Mouse (Mus musculus) megakaryocyte progenitor cell, adult 5-6 weeks (primary cell): Measurements from ENCODE around the gene Adgrf5. TPM values are rescaled to one million over a fixed set of nuclear protein-coding genes. Genes with fewer than 3 reads are reported as not detected.

ENCODE experiments used
- ATAC-seq: replicated peaks from 2 replicates; pipeline ENCODE4 v1.8.0; 2016; ENCODE audit warnings: mild to moderate bottlenecking, moderate TSS enrichment, inconsistent platforms; ENCODE audit not compliant: poor library complexity
- total RNA-seq, 2 experiments: library from RNA; stranded (forward) in 1 of 2; stranded (reverse) in 1 of 2; fragments of 157-497, 149-512 nt in 1 of 2; fragments of 200-1000 nt in 1 of 2; gene quantifications; 2 replicates each; pipeline versions ENCODE4 v1.2.3 to v1.2.4; 2015 to 2017

Adgrf5 gene
- total RNA-seq, 2 experiments from 2014 or later, result 0.05 TPM; not detected in 1

DNA sequence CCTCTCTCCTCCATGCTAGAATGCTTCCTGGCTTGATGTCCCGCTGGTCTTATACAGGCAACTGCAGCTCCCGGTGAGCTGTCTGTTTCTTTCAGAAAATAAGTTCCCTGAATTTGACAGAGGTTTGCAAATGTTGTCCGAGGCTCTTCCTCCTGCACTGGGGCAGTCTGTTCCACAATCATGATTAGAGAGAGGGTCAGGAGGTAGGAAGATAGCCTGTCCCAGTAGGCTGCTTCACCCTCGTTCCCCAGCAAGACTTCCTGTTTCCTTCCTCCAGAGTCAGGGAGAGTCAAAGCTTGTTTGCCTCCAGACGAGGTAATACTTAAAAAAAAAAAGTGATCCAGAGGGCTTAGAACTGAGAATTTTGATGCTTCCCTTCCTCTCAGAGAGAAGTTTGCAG, 16.3 kb downstream of the Adgrf5 start:
- ATAC-seq, result peak; percentile 39

DNA sequence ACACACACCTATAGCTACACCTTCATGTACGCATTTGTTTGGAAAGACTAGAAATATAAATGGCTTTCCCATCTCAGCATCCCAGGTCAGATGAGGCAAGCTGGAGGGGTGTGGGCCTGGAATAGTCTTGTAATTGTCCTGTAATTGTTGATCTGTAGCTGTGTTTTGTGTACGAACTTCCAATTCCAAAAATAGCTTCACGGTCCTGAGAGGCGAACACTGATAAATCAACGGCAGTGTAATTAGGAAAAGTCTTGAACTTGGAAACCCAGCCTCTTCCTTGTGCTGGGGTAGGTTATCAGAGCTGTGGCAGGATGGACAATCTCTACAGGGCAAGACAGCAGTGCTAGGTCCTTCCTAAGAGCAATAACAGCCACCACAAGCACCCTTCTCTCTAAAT, 18.5 kb downstream of the Adgrf5 start:
- ATAC-seq, result no peak

DNA sequence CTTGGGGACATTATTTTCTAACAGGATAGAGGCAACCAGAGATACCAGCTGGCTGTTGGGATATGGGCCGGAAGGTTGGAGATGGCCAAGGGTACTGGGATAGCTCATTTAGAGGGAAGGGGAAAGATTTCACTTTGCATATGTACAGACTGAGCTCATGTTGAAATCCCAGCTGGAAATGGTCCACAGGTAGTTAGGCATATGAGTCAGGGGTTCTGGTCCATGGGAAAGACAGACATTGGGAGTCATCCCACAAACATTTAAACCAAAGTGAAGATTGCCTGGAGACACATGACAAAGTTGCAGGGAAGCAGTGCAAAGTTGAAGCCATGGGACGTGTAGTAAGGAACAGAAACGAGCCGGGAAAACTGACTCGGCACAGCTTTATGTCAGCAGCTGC, 26.1 kb downstream of the Adgrf5 start:
- ATAC-seq, result no peak

DNA sequence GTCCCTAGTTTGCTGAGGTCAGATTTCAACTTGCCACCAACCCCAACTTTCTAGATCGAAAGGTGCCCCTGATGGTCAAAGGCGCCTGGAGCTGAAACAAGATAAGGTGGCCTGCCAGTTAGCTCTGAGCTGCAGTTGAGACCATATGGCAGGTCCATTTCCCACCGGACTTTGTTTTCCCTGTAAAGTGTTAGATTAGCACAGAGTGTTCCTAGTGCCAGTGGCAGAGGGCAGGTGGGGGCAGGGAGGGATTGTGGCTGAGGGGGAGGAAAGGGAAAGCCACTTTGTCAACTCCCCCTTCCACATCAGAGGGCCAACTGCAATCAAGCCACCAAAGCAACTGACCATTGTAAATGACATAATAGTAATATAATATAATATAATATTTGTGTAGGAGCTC, 26.9 kb downstream of the Adgrf5 start:
- ATAC-seq, result no peak

DNA sequence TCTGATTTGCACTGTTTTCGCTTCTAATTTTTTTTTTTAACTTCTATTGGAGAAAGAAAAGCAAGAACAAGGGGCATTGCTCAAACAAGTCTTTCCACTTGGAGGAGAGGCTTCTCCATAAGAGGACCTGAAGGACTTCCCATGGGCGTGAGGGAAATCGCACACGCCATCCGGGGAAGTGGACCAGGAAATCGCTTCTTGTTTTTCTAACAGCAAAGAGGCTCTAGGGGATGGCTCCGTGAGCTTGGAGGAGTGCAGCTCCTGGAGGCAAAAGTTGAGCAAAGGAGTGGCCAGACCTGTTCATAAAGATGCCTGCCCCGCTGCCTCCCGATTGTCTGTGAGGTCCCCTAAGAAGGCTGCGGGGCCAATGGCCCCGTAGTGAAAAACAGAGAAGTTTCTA, 29.0 kb downstream of the Adgrf5 start:
- ATAC-seq, result no peak

DNA sequence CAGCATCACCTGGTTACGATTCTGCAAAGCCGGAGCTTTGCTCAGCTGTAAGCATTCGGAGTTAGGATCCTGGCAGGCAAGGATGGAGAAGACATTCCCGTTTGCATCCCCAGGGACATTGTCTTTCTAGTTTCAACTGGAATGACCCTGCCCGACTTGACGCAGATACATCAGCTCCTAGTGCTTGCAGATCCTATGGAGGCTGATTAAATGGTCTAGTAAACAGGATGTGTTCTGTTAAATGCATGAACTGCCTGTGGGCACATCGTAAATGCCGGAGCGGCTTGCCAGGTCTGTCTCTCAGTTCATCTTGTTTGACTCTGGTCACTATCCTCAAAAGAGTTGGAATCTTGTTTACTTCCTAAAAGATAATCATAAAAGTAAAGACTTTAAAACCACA, 31.9 kb downstream of the Adgrf5 start:
- ATAC-seq, result no peak

DNA sequence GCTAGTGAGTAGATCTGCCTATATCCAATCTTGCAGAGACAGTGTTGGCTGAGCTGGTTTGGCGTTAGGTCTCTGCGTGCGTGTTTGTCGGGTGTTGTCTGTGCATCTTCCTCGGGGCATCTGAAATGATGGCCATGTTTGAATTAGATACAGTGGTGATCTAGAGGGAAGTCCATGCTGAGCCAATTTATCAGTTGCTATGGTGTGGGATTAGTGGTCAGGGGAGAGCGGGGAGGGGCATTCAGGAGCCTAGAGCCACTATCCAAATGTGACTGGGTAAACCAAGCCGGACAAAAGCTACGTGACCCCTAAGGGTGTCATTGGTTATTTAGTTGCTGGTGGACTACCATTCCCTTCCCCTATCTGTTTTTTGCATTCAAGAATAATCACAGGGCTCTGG, 33.4 kb downstream of the Adgrf5 start:
- no peak for ATAC-seq

DNA sequence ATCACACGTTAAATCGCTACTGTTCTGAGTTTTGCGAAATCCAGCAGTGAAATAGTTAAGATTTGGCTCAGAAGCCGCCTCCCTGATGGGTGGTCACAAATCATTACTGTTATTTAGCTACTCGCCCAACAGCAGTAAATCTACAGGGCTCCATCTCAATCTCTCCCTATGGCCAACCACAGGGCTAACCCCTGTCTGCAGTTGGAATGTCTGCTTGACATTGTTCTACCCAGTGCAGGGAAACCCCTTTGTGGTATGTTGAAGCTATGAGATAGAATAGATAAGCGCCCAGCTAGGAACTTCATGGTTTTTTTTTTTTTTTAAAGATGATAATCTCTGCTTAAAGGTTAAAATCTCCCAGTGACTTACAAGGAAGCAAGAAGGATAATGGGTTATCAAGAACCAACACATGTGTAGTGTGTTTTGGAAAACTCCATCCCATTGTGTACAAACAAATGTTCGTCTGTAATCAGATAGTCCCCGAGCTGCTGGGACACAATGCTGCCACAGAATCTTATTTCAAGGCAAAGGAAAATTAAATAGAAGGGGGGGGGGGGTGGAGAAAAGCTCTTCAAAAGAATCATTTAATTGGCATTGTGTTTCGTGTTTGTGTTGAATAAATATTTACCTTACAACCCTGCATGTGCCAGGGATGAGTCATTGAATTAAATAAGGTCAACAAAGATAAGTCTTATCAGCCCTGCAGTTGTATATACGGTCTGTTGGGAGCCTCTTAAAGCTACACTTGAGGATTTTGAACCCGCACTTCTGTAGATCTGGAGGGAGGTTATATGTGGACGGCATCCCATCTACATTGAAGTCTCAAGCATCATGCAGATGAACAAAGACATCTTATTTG, 35.4 kb downstream of the Adgrf5 start:
- peak; percentile 80 for ATAC-seq

DNA sequence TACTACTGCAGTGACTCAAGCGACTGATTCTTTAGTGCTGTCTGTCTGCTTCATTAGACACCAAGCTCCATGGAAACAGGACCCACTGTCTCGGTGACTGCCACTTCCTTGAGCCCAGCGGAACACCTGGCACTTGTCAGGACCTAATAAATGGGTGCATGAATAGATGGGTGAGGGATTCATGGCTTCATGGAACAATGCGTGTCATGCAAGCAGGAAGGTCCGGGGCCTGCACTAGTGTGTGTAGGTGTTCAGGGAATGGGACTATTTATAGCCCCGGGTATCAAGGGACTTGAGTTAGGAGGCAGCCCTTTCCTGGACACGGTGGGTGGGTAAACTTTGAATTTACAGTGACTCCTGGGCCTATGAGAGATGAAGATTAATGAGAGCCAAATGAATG, 38.4 kb downstream of the Adgrf5 start:
- no peak for ATAC-seq

DNA sequence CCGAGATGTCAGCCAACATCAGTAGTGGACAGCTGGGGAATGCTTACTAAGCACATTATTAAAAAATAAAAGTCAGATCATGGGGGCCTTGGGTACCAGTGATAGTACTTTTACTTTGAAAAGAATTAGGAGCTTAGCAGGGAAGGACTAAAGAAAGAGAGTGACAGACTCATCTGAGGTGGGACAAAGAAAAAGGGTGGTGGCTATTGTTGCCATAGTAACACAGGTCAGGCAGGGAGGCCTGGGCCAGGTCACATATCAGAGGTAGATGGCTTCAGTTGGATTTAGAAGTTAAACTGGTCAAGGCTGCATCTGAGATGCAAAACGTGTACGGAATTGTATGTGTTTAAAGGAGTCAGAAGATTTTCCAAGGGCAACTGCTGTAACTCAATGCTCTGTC, 38.9 kb downstream of the Adgrf5 start:
- ATAC-seq, result no peak

DNA sequence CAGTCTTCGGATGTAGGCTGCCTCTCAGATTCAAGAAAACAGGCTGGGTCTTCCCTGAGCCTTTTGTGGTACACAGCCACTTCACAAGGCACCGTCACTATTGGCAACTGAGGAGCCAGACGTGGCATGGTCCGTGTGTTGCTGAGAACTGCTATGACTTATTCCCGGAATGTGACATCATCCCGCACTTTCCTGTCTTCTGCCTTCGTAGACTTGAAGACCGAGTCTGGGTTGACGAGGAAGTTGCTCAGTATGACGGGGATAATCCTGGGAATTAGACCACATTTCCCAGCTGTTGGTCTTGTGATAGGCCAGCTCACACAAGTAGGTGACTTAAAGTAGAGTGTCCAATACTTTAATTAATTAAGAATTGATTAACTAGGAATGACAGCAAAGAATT, 40.2 kb downstream of the Adgrf5 start:
- ATAC-seq, result no peak

DNA sequence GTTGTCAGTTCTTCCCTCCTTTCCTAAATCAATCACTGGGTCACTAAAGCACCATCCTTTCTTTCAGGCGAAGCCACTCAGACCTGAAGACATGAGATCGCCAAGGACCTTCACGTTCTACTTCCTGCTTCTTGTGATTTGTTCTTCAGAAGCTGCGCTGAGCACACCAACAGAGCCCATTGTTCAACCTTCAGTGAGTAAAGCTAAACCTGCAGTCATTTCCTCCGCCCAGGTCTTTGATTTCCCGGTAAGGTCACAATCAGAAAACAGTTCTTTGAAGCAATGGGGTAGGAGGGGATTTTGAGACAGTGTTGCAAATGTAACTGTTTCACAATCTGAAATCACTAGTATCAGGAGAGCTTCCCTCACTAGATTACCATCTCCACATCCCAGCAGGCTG, 43.6 kb downstream of the Adgrf5 start:
- no peak for ATAC-seq

DNA sequence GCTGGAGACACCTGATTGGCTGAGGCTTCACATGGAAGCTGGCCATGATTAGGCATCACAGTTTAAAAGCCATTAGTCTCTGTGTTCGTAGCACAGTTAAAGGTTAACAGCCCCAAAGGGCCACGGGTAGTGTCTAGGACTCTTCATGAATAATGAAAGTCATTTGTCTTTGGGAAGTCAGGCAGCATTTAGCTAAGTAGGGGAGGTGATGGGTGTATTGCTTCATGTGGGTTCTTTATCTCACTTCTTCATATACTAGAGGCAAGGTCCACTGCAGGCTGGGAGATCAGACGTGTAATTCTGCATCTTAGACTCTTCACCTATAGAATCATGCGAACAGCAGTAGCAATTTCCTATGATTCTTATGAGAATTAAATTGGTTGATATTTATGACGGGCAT, 44.2 kb downstream of the Adgrf5 start:
- no peak for ATAC-seq

DNA sequence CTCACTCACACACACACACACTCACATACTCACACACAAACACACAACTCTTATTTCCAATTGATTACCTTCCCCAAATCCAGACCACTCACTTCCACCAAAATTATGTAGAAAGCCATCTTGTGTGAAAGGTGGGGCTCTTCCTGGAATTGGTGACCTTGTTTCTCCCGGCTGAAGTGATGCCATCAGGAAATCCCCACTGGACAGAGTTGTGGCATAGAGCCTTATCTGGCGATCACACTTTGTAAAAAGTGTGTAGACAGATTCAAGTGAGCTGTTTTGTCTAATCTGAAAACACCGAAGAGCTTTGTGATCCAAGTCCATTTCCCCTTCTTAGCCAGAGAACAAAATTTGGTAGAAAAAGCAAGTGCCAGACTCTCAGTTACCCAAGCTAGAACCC, 46.1 kb downstream of the Adgrf5 start:
- no peak for ATAC-seq

DNA sequence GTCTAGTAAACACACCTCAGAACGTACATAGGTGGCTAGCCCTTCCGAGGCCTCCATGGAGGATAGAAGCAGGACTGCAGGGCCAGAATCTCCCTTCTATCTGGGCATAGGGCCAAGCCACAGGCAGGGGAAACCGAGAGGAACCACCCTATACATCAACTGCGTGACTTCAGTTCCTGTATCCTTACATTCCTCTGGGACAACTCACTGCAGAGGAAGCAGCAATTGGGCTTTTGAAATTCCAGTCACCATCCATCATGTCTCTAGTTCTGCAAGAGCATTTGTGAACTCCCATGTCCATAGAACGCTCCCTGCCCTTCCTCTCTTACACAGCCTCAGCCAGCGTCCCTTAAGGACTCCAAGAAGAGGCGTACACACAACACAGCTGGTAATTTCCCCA, 47.3 kb downstream of the Adgrf5 start:
- ATAC-seq, result peak; percentile 58; the same call in 1 of the 2 replicates

DNA sequence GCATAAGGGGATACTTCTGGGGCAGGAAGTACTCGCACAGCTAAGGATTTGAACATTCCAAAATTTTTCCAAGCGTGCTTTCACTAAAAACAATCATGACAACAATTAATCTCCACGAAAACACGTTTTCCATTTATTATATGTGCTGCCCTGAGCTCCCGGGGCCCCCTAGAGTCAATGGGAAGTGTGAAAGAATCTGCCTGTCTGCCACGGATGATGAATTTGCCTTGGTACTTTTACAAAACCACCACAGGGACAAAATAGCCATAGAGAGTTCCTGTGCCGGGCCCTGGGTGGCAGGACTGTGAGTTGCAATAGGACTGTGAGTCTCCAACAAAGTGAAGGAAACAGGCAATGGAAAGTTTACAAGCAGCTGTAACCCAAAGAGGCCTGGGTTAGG, 52.9 kb downstream of the Adgrf5 start:
- ATAC-seq, result no peak

DNA sequence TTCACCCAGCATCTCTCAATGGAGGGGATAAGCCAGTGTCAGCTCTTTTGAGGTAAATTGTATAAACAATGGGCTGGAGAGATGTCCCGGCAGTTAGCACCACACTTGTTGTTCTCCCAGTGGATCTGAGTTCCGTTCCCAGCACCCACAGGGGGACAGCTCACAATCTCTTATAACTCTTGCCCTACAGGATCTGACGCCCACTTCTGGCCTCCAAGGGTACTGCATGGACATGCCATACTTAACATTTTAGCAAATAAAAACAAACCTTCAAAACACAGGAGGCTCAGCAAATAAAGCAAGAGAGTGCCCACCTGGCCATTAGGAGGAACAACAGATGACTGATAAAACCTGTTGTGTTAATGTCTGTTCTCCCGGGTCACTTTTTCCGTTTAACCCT, 59.0 kb downstream of the Adgrf5 start:
- no peak for ATAC-seq

DNA sequence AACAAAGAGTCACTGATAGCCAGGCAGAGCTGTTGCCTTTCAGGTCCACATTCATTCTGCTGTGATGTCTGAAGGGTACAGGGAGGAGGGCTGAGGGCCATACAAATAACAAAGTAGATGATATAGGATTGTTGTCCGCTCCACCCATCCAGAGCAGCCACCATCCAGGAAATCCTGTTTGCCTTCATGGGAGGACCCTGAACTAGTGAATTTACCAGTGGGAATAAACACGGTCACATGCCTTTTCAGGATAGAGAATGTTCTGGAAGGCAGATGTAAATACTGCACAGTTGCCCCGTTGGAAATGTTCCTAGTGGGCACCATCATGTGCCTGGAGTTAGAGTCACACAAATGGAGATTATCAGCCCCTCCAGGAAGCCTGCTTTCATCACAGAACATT, 60.1 kb downstream of the Adgrf5 start:
- no peak for ATAC-seq

DNA sequence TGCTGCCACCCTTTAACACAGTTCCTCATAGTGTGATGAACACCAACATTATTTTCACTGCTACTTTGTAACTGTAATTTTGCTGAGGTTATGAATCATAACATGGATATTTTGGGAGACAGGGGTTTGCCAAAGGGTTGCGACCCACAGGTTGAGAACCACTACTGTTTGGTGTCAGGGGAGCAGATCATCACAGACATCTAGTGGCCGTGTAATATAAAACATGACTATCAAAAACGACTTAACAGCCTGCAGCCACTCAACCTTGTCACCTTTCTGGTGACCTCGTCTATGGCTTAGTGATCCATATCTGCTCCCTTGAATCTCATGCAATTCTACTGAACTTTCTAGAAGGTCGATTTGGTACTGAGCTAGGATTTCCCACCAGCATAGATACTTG, 63.7 kb downstream of the Adgrf5 start:
- no peak for ATAC-seq

DNA sequence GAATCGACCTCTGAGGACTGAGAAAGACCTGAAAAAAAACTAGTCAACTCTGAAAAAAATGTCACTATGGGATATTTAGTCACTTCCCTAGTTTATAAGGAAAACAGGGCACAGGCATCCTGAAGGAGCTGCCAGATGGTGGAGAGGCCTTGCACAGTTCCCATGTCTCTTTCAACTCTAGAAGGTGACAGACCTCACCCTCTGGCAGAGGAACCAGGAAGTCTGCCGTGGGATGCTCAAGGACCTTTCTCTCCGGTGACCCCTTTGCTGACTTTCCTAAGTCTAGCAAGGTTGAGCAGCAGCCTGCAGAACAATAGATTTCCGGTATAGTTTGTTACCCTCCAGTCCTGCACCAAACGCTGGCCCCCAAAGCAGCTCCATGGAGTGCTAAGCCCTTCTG, 71.4 kb downstream of the Adgrf5 start:
- no peak for ATAC-seq

DNA sequence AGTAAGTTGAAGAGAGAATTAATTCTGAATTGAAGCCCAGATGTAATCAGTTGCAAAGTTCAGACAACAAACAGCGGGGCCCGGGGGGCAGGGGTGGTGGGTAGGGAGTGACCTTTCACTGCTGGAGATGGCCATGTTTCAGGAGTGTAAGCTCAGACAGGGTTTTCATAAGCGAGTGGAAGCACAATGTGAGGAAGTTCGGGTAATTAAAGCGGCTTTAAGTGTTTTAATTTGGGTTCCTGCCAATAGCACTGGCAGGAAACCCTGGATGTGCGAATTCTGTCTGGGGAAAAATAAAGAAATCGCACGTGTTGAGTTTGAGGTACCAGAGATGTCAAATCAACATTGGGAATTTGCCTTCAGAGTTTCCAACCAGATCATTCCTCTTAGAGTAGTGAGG, 74.2 kb downstream of the Adgrf5 start:
- ATAC-seq, result no peak

DNA sequence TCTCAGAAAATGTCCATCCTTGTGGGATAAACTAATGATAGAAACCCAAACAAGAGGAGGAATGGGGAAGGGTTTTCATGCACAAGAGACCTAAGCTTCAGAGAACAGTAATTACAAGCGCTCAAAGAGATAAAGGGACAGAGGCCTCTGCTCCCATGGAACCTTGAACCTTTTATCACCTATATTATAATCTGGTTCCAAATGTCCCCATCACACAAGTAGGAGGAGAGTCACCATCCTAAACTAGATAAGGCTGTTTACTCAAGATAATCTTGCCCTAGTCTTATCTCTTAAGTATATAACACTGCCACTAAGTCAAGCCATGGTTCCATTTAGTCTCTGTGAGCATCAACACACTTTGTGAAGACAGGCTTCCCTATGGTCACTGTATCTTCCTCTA, 91.0 kb downstream of the Adgrf5 start:
- ATAC-seq, result no peak

DNA sequence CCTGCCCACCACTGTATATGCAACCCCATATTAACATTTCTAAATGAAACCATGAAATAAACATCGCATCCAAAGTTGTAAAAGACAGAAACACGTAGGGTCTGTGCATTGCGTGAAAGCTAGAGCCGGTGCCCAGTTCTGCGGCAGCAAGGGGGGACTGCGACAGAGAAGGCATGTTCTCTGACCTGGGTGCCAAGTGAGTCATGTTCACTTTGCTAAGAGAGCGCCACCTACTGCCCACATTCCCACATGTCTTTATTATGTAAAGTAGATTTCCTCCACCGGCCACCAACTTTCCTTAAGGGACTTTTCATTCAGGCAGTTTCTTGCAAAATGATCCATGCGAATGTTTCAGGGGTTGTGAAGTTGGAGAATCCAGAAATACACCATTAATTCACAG, 98.3 kb downstream of the Adgrf5 start:
- peak; percentile 94 for ATAC-seq
